Mouse (Mus musculus): ENCODE results near the gene Lrp8.

DNA sequence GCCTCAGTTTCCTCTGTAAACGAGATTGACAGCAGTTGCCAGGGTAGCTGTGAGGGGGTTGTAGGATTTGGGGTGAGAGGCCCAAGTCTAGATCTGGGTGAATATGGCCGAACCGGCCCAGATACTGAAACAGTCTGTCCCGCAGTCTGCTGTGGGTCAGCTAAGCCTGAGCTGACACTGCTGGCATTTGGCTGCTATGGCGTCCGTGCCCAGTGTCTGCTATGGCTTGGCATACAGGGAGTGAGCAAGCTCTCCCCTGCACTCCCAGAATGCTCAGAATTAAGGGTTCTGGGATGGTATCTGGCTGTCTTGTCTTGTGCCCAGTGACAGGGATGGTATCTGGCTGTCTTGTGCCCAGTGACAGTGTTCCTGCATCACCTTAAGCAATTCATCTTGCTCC lies 29.6 kb downstream of the Lrp8 start:
- TF ChIP-seq POLR2A (IDR thresholded peaks at IDR 0.05; ENCODE audit: low read depth, low read length) = no peak
- TF ChIP-seq CTCF (conservative IDR thresholded peaks at IDR 0.05 in 1 of 2, IDR thresholded peaks at IDR 0.05 in 1 of 2; ENCODE audit: low read depth in 2 of 2, low read length in 2 of 2) = no peak
